Mouse (Mus musculus) cerebellum, adult (tissue): ENCODE data around the gene Raf1.

Source experiments
- ATAC-seq: cut with Nextera tagmentation; 2 replicates; pipeline ENCODE4 v1.9.2; 2017; ENCODE audit warnings: mild to moderate bottlenecking, moderate library complexity, mixed read lengths; ENCODE audit not compliant: insufficient number of reproducible peaks, low FRiP score, low TSS enrichment

Raf1 gene

DNA sequence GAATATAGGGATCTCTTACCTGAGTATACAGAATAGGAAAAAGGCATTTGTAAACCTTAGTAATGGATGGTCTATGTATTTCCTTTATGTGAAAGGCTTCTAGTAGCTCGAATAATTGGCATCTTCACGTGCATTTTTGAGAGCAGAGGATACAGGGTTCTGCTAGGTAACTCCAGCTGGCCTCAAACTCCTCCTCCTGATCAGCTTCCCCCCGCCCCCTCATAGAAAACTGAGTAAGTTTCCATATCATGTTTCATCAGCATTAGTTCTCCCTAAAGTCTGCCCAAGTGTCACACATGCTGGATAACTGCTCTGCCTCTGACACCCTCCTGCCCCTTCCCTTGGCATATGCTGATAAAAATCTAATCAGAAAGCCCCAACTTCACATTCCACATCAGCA, 95.6 kb downstream of the Raf1 start:
- ATAC-seq, result no peak

- ATAC-seq, result no peak
Measured at GRCm38 (mm10) chr6:115577941-115578340, 98.5 kb downstream of the Raf1 start.

DNA sequence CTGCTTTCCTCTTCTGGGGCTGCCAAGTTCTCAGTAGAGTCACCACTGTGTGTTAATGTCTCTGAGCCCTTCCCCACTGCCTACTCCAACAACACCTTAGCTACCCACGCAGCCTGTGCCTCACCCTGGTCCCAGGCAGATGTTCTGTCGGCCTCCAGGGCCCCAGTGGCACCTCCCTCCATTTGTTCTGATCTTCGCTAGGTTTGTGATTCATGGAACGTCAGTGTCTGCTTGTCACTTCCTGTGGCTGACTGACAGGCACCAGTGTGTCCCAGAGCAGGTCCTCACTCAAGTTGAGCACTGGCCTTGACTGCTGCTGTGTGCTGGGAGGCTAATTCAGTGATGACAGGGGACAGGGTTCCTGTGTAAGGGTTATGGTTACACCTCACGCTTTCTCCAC, 99.0 kb downstream of the Raf1 start:
- no peak for ATAC-seq

GRCm38 (mm10) chr6:115574171-115574570, 102.3 kb downstream of the Raf1 start:
- no peak for ATAC-seq
